Mouse (Mus musculus): ENCODE data around the gene Rapsn. TPM values are rescaled to one million over a fixed set of nuclear protein-coding genes. Genes with fewer than 3 reads are reported as not detected.
A peak's percentile ranks its signal among the peaks of the same experiment; 100 is the strongest.

The Rapsn gene
- polyA plus RNA-seq, 1 experiment from 2014 or later, result 2.1 TPM

DNA sequence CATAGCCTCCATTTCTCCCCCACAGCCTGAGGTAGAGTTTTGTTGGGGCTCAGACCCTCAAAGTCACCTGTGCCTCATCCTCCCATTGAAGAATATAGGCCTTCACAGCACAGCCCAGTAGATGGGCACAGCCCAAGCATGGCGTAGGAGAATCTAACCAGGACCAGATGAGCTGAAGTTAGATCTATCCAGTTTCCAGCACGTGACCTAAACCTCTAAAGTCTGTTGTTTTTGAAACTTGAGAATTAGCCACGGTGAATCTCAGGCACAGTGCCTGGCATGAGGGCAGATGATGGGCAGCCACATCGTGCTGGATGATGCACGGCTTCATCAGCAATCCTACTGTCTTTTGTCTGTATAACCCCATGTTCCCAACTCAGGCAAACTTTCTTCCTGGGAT, 23.0 kb downstream of the Rapsn start:
- WGBS, result 89% methylated on average over 5 of the region's 5 CpGs
- Histone ChIP-seq H3K27me3 (no peaks in the 10 kb centered on the region), H3K4me1 (replicated peaks) (peaks cover 13% of the 10 kb centered on the region), H3K4me2 (no peak overlapping the region), H3K4me3 (no peak overlapping the region), H3K9ac (no peak overlapping the region), H3K27ac (replicated peaks) (no peak overlapping the region), H3K9me3 (no peaks in the 10 kb centered on the region), H3K36me3 (peaks cover 83% of the 10 kb centered on the region)
- ATAC-seq (ENCODE audit: low read depth), result no peak

DNA sequence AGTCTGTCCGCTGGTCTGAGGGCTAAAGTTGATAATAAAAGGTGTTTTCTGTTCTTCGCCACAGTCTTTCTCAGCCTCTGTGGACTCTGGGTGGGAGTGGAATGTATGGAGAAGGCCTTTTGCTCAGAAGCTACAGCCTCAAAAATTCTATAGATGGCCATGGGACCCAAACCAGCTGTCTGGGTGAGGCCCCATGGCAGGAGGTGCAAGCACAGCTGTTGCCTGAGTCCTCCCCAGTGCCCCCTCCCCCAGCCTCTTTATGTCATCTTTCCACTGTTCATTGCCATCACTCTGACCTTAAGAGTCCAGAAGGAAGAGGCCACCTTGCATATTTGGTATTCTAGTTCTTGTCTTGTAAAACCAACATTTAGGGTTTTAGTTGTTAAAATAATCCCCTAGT, 24.0 kb downstream of the Rapsn start:
- H3K4me2 ChIP-seq, result no peak overlapping the region
- no peaks in the 10 kb centered on the region for H3K27me3 ChIP-seq
- H3K9ac ChIP-seq, result no peak overlapping the region
- no peaks in the 10 kb centered on the region for H3K9me3 ChIP-seq
- ATAC-seq (ENCODE audit: low read depth), result no peak
- H3K27ac ChIP-seq (replicated peaks), result no peak overlapping the region
- H3K4me3 ChIP-seq, result no peak overlapping the region
- peaks cover 92% of the 10 kb centered on the region for H3K36me3 ChIP-seq
- WGBS, result 89% methylated on average over 2 of the region's 2 CpGs
- H3K4me1 ChIP-seq (replicated peaks), result peaks cover 13% of the 10 kb centered on the region

DNA sequence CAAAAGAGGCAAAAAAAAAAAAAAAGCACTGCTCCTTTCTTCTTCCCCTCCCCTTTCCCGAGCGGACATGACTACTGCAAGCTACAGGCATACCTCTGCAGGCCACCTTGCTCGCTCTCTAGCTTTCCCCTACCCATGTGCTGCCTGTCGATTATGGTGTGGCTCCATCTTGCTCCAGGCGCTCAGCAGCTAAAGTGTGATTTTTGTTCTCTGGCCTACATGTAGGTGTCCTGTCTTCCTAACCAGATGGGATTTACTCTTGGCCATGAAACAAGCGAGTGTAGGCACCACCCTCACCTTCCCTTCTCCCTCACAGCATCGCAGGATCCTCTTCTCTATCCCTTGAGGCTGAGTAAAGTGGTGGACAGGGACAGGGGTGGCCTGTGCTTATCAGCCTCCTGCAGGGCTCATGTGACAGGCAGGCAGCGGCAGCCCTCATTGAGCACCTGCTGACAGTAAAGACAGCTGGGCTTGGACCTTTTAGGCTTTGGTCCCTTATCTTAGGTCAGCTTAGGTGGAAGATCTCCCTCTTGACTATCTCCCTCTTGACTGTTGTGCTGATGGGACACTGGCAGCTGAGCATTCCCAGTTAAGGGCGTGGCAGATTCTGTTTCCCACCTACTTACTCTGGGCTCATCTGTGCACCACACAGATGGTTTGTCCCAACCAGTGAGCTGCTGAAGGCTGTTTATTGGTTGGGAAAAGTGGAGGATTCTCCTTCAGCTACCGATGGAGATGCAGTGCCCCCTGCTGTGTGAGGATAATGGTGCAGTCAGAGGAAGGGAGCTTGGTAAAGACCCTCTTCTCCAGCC, 25.3 kb downstream of the Rapsn start:
- Histone ChIP-seq H3K27me3 (no peaks in the 10 kb centered on the region), H3K4me3 (no peak overlapping the region), H3K9ac (no peak overlapping the region), H3K36me3 (peaks cover 98% of the 10 kb centered on the region), H3K27ac (replicated peaks) (no peak overlapping the region), H3K9me3 (no peaks in the 10 kb centered on the region), H3K4me1 (replicated peaks) (peaks cover under 1% of the 10 kb centered on the region; the same call in 1 of the 2 replicates), H3K4me2 (no peak overlapping the region)
- 82% methylated on average over 10 of the region's 10 CpGs for WGBS
- peak; percentile 40; the same call in 1 of the 2 replicates for ATAC-seq (ENCODE audit: low read depth)

DNA sequence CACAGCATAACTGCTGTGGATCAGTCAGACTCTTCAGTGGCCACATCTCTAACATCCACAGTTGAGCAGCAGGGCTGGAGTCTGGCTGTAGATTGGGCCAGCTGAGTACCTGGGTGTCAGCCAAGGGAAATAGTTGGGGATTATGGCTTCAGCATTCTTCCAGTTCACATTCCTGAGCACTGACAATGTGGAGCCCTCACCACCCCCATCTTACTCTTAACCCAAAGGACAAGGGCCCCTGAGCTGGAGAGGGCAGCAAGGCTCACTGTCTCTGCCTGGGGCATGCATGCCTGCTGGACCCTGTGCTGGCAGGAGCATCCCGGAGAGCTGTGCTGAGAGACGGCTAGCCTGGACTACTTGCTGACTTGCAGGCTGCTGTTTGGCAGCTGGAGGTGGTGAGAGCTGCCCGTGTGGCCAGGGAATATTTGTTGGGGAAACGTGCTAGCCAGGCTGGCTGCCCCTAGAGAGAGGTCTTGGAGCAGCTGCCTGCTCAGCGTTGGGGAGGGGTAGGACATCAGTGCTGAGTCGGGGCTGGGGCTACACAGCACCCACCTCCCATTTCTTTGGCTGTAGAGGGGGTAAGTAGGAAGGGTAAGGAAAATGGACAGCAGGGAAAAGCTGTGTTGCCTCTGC, 26.5 kb downstream of the Rapsn start:
- no peaks in the 10 kb centered on the region for H3K27me3 ChIP-seq
- H3K4me3 ChIP-seq, result no peak overlapping the region
- no peak overlapping the region for H3K27ac ChIP-seq (replicated peaks)
- H3K4me2 ChIP-seq, result no peak overlapping the region
- H3K4me1 ChIP-seq (replicated peaks), result no peaks in the 10 kb centered on the region
- no peak for ATAC-seq (ENCODE audit: low read depth)
- WGBS, result 86% methylated on average over 6 of the region's 6 CpGs
- H3K36me3 ChIP-seq, result peaks cover 91% of the 10 kb centered on the region
- no peaks in the 10 kb centered on the region for H3K9me3 ChIP-seq
- no peak overlapping the region for H3K9ac ChIP-seq

DNA sequence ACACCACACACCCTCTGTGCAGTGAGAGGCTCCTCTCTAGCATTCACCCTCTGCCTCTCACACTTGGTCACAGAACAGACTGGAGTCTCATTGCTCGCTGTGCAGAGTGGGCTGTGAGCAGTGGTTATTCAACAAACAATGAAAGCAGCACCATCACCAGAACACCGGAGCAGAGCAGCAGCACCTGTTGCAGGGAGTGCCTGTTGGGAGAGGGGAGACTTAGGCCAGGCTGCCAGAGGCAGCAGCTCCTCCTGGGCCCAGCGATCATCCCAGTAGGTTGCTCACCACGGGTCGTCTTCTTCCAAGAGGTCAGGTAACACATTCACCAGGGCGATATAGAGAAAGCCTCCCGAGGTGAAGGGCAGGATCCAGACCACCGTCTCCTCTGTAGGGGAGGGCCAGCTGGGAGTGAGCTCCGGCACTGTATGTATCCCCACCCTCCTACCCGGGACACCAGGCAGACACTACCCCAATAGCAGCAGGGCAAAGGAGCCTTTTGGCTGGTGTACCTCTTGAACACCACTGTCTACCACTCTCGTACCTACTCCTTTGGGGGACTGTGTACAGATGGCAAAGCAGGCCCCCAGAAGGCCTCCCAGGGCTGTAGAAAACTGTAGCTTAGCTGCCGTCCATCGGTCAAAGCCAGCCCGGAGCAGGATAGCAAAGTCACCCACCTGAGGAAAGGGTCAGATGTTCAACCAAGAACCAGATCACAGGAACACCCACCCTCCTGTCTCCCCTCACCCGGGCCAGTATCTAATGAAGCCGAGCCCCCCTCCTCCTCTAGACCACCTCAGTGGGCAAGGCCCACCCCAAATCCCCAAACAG, 27.6 kb downstream of the Rapsn start:
- Histone ChIP-seq H3K36me3 (peaks cover 86% of the 10 kb centered on the region), H3K4me1 (replicated peaks) (no peaks in the 10 kb centered on the region; the same call in 1 of the 2 replicates), H3K9ac (no peak overlapping the region), H3K27me3 (no peaks in the 10 kb centered on the region), H3K4me2 (no peak overlapping the region), H3K9me3 (no peaks in the 10 kb centered on the region), H3K27ac (replicated peaks) (no peak overlapping the region), H3K4me3 (no peak overlapping the region)
- ATAC-seq (ENCODE audit: low read depth), result no peak
- 92% methylated on average over 16 of the region's 16 CpGs for WGBS

DNA sequence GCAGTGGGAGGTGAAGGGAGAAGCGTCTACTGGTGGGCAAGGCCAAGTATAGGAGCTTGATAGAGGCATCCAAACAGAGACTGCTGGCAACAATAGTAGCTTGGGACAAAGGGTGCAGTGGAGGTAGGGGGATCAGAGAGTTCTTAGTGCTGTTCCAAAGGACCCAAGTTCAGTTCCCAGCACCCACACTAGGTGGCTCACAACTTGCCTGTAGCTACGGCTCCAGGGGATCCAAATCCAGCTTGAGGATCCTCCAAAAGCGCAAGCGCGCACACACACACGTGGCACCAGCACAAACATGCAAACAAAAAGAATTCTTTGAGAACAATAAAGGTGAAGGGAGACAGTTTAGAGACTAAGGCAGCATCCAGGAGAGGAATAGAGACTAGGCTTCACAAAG, 28.8 kb downstream of the Rapsn start:
- H3K4me3 ChIP-seq, result no peak overlapping the region
- no peak overlapping the region for H3K9ac ChIP-seq
- WGBS, result 89% methylated on average over 6 of the region's 6 CpGs
- H3K36me3 ChIP-seq, result peaks cover 76% of the 10 kb centered on the region
- peaks cover 12% of the 10 kb centered on the region for H3K4me1 ChIP-seq (replicated peaks)
- no peaks in the 10 kb centered on the region for H3K27me3 ChIP-seq
- no peak overlapping the region for H3K27ac ChIP-seq (replicated peaks)
- no peaks in the 10 kb centered on the region for H3K9me3 ChIP-seq
- no peak overlapping the region for H3K4me2 ChIP-seq
- ATAC-seq (ENCODE audit: low read depth), result no peak

DNA sequence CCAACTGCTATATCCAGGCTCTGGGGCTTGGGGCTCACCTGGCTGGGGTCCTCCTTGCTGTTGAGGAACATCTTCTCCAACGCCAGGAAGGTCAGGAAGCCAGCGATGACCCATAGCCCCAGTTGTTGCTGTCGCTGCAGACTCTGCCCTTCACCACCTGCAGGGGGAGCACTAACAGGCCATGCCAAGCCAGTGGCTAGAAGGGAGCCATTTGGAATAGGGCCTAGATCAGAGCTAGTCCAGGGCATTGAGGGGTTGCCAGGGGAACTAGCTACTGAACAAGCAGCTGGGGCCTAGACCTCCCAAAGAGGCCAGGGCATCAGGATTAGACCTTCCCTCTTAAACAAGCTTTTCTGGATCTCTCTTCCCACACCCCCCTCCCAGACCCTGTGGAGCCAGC, 30.1 kb downstream of the Rapsn start:
- H3K36me3 ChIP-seq, result peaks cover 63% of the 10 kb centered on the region
- no peak overlapping the region for H3K4me3 ChIP-seq
- H3K4me2 ChIP-seq, result no peak overlapping the region
- H3K9ac ChIP-seq, result peak overlapping the region; percentile 9; the same call in 1 of the 2 replicates
- H3K4me1 ChIP-seq (replicated peaks), result peaks cover 18% of the 10 kb centered on the region
- H3K27ac ChIP-seq (replicated peaks), result no peak overlapping the region
- no peaks in the 10 kb centered on the region for H3K27me3 ChIP-seq
- WGBS, result 56% methylated on average over 3 of the region's 3 CpGs
- no peak for ATAC-seq (ENCODE audit: low read depth)
- no peaks in the 10 kb centered on the region for H3K9me3 ChIP-seq

DNA sequence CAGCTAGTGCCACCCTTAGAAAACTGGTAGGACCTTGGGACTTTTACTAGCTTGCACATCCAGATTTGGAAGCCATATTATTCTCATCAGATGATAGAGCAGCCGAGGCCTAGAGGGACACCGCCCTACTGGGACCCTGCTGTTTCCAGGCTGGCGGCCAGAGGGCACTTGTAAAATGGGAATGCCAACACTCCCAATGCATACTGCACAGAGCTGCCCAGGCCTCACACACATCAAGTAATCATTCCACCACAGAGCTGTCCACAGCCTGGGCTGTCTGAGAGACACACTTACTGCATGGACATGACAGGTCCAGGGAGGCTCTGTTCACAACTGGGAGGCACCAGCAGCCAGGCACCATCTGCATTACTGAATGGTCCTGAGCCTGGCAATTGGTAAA, 31.0 kb downstream of the Rapsn start:
- peaks cover 54% of the 10 kb centered on the region for H3K36me3 ChIP-seq

DNA sequence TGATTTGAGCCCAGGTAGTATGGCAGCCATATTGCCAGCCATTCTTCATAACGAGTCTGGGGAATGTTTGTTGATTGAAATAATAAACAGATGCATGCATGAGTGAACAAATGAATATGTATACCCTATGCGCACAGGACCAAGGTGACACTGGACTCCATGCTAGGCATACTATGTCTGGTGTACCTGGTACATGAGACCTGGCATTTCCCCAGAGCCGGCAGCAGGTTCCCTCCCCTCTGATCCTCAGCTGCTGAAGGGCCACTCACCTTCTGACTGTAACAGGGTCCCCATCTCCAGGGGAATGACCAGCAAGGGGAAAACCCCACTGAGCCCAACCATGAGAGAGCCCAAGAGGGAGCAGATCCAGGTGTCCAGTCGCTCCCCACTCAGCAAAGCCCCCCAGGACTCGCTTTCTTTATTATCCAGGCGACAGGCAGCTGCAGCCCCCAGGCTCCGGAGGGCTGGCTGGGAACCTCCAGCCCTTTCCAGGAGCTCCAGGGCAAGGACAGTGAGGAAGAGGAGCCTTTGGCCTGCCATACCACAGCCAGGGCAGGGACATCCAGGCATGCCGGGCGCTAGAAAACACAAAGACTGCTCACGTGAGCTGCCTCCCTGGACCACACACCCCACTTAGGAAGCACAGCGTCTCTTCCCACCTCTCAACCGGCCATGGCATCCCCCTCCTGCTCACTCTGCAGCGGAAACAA, 32.9 kb downstream of the Rapsn start:
- Histone ChIP-seq H3K27me3 (no peaks in the 10 kb centered on the region), H3K9ac (peak overlapping the region; percentile 83), H3K36me3 (peaks cover 35% of the 10 kb centered on the region), H3K4me3 (peak overlapping the region; percentile 75), H3K9me3 (no peaks in the 10 kb centered on the region), H3K4me2 (peak overlapping the region; percentile 83), H3K4me1 (replicated peaks) (peaks cover 28% of the 10 kb centered on the region), H3K27ac (replicated peaks) (no peak overlapping the region)
- 57% methylated on average over 13 of the region's 13 CpGs for WGBS
- ATAC-seq (ENCODE audit: low read depth), result no peak

More for the DNA sequence above, 31.0 kb downstream of the Rapsn start:
- ATAC-seq (ENCODE audit: low read depth), result no peak
- 90% methylated on average over 3 of the region's 3 CpGs for WGBS
- peaks cover 26% of the 10 kb centered on the region for H3K4me1 ChIP-seq (replicated peaks)
- H3K9me3 ChIP-seq, result no peaks in the 10 kb centered on the region
- H3K27ac ChIP-seq (replicated peaks), result no peak overlapping the region
- H3K27me3 ChIP-seq, result no peaks in the 10 kb centered on the region
- H3K4me3 ChIP-seq, result no peak overlapping the region
- no peak overlapping the region for H3K9ac ChIP-seq
- H3K4me2 ChIP-seq, result no peak overlapping the region

DNA sequence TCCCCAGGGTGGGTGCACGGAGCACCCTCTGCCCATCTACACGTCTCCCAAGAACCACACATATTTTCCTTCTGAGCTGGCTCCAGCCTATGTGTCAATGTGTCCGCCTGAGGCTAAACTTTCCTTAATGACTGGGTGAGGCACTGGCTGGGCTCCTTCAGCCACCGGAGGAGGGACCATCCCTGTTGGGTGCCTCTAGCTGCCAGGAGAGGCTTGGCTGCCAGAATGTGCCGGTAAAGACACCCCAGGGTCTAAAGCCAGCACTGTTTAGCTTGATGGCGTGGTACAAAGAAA, 33.4 kb downstream of the Rapsn start:
- Histone ChIP-seq H3K4me2 (peak overlapping the region; percentile 83), H3K27ac (replicated peaks) (no peak overlapping the region)
- 44% methylated on average over 6 of the region's 6 CpGs for WGBS

DNA sequence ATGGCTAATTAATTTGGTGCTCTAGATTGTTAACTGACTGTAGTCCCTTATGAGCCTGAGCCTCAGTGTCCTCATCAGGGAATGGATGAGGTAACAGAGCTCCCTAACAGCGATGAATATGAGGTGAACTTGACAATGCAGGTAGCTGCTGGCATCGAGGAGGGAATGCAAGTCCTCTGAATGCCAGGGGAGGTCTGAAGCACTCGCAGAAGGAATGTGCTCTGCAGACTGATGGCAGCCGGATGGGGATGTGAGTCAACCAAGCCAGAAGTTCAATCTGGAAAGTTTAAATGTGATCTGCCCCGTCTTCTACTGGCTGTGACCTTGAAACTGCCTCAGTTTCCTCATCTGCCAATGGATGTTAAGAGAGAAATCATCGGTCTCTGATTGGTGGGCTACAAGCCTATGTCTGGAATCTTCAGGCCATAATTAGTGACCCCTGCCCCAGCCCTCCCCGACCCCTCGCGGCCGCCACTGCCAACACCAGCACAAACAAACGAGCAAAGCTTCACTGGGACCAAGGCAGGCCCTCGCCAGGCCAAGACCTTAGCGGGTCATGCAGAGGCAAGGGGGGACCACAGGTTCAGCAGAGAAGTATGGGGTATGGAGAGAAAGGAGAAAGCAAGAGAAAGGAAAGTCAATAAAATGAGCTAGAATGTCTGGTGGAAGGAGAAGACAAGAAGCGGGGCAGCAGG, 34.0 kb downstream of the Rapsn start:
- H3K4me1 ChIP-seq (replicated peaks), result peaks cover 28% of the 10 kb centered on the region
- no peaks in the 10 kb centered on the region for H3K9me3 ChIP-seq
- WGBS, result 9% methylated on average over 14 of the region's 14 CpGs
- H3K9ac ChIP-seq, result peak overlapping the region; percentile 83
- peak; percentile 9 for ATAC-seq (ENCODE audit: low read depth)
- H3K4me3 ChIP-seq, result peak overlapping the region; percentile 75
- H3K4me2 ChIP-seq, result peak overlapping the region; percentile 83
- H3K27ac ChIP-seq (replicated peaks), result peak overlapping the region; percentile 62
- H3K27me3 ChIP-seq, result no peaks in the 10 kb centered on the region
- H3K36me3 ChIP-seq, result peaks cover 24% of the 10 kb centered on the region

More for the DNA sequence above, 33.4 kb downstream of the Rapsn start:
- Histone ChIP-seq H3K27me3 (no peaks in the 10 kb centered on the region), H3K36me3 (peaks cover 30% of the 10 kb centered on the region), H3K9ac (peak overlapping the region; percentile 83), H3K4me3 (peak overlapping the region; percentile 75), H3K4me1 (replicated peaks) (peaks cover 28% of the 10 kb centered on the region), H3K9me3 (no peaks in the 10 kb centered on the region)
- ATAC-seq (ENCODE audit: low read depth), result no peak
